Mouse (Mus musculus) small intestine, adult 2 months (tissue): ENCODE measurements around the gene I830077J02Rik. TPM values are rescaled to one million over a fixed set of nuclear protein-coding genes. Genes with fewer than 3 reads are reported as not detected.

Experiments used
- H3K27ac ChIP-seq: fragments of 200-500 bp; 2 replicates; pipeline ENCODE4 v1.5.1; 2012; ENCODE audit warnings: low read depth, low read length, control low read depth, inconsistent platforms; ENCODE audit not compliant: insufficient read depth
- H3K27me3 ChIP-seq: fragments of 200-500 bp; 2 replicates; pipeline ENCODE4 v1.6.1; 2012; ENCODE audit warnings: mild to moderate bottlenecking, moderate library complexity, low read length, inconsistent platforms; ENCODE audit not compliant: control insufficient read depth, insufficient read depth
- H3K36me3 ChIP-seq: fragments of 200-500 bp; 2 replicates; pipeline ENCODE4 v1.6.1; 2012; ENCODE audit warnings: mild to moderate bottlenecking, low read length, control low read depth, inconsistent platforms; ENCODE audit not compliant: control insufficient read depth, insufficient read depth
- H3K4me1 ChIP-seq: fragments of 200-500 bp; 2 replicates; pipeline ENCODE4 v1.6.1; 2012; ENCODE audit warnings: low read length, inconsistent platforms, mixed read lengths; ENCODE audit not compliant: control insufficient read depth, insufficient read depth, insufficient read length
- H3K4me3 ChIP-seq: fragments of 200-500 bp; 2 replicates; pipeline ENCODE4 v1.5.1; 2012; ENCODE audit warnings: low read depth, mild to moderate bottlenecking, control low read depth, inconsistent platforms, low read length, moderate library complexity
- CTCF ChIP-seq: fragments of 200-500 bp; IDR thresholded peaks from 2 replicates; pipeline ENCODE4 v1.5.1; 2012; ENCODE audit warnings: low read depth, mild to moderate bottlenecking, control low read depth, inconsistent platforms, low read length, moderate library complexity, mixed read lengths; ENCODE audit not compliant: insufficient replicate concordance, insufficient read length; ENCODE audit errors: extremely low read depth
- POLR2A ChIP-seq: fragments of 200-500 bp; IDR thresholded peaks from 2 replicates; pipeline ENCODE4 v1.6.1; 2012; ENCODE audit warnings: low read depth, mild to moderate bottlenecking, control low read depth, inconsistent platforms, low read length, moderate library complexity
- WGBS: fragments of 180-500 bp; shearing (Covaris S2); methylation state at CpG from one replicate; pipeline ENCODE4 v1.1.7; 2018; 5-methylcytosine and 5-hydroxymethylcytosine counted together
- polyA plus RNA-seq: library from polyadenylated mRNA; depleted of rRNA; stranded (reverse); fragments of >200 nt; gene quantifications from 2 replicates; pipeline ENCODE4 v1.2.3, GENCODE M21; 2012

The I830077J02Rik gene
- polyA plus RNA-seq, 1 experiment = 1.8 TPM

DNA sequence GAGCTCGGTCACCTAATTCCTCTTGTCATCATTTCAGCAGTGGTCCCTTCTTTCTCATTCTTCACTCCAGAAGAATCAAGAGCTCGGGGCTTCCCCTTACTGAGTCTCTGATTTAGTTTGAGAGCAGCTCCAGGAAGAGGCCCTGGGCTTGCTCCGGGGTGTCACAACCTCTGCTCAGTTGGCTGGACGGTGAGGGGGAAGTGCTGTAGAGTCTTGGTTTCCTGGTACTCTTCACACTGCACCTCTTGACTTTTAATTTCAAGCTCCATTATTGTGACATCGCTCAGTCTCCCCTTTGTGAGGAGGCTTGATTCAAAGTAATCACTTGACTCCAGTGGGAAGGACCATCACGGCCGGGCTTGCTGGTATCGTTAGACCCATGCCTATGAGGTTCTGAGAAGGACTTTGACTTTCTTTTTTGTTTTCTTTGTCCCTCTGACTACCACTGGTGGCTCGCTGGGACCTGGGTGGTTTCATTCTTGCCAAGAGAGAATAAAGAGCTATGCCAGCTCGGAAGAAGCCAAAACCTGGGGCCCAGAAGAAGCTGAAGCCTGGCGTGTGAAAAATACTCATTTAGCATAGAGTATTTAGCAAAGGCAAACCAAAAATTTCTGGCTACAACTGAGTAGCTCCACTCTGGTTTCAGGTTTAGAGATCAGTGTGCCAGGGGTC lies 21.8 kb downstream of the I830077J02Rik start:
- TF ChIP-seq CTCF (no peak), POLR2A (no peak)
- no peak overlapping the region for H3K4me3 ChIP-seq
- no peaks in the 10 kb centered on the region for H3K4me1 ChIP-seq
- no peaks in the 10 kb centered on the region for H3K27me3 ChIP-seq
- no peak overlapping the region for H3K27ac ChIP-seq
- 69% methylated on average over 11 of the region's 11 CpGs for WGBS
- no peaks in the 10 kb centered on the region for H3K36me3 ChIP-seq

DNA sequence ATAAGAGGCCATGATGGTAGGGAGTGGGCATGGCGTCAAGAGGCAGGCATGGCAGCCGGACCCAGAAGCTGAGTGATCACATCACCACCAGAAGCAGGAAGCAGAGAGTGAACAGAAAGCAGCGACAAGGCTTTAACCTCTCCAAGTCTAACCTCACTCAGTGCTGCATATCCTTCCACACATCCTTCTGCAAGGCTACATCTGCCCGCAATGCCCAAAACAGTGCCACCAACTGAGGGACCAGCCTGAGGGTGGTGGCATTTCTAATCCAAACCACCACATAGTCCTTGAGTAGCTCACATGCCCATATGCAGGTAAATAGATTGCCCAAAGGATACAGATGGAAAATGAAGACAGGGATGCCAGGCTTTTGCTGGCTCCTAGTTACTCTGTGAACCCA lies 23.5 kb downstream of the I830077J02Rik start:
- Histone ChIP-seq H3K27ac (no peak overlapping the region), H3K4me3 (no peak overlapping the region), H3K4me1 (no peaks in the 10 kb centered on the region), H3K36me3 (no peaks in the 10 kb centered on the region), H3K27me3 (no peaks in the 10 kb centered on the region)
- WGBS = 89% methylated on average over 4 of the region's 4 CpGs
- no peak for TF ChIP-seq CTCF

DNA sequence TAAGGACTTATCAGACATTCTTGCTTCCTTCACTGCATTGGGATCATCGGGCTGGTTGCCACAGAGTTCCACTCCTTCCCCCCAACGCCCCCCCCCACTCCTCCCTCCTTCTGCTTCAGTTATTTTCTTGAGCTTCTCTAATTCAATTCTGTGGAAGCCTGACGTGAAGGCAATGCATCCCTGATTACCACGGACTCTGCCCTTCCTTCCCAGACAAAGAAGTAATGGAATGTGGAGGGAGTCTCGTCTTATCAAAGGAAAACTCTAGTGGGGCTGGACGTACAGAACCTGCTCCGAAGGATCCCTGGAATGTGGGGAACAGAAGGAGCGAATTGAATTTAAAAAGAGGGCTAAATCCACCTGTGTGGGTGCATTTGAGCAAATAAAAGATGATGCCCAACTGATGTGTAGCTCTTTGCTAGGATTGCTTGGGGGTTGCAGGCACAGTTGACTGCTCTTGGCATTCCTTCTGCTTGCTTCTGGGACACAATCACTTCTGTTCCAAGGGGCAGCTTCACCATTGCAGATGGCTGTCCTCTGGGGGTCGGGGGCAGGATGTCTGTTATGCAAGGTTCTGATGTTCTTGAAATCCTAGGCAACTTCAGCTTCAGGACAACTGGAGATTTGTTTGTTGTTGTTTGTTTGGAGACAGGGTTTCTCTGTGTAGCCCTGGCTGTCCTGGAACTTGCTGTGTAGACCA lies 24.4 kb downstream of the I830077J02Rik start:
- Histone ChIP-seq H3K27me3 (no peaks in the 10 kb centered on the region), H3K36me3 (no peaks in the 10 kb centered on the region), H3K4me1 (no peaks in the 10 kb centered on the region), H3K27ac (no peak overlapping the region), H3K4me3 (no peak overlapping the region)
- TF ChIP-seq POLR2A = no peak
- TF ChIP-seq CTCF = no peak
- 29% methylated on average over 9 of the region's 9 CpGs for WGBS

DNA sequence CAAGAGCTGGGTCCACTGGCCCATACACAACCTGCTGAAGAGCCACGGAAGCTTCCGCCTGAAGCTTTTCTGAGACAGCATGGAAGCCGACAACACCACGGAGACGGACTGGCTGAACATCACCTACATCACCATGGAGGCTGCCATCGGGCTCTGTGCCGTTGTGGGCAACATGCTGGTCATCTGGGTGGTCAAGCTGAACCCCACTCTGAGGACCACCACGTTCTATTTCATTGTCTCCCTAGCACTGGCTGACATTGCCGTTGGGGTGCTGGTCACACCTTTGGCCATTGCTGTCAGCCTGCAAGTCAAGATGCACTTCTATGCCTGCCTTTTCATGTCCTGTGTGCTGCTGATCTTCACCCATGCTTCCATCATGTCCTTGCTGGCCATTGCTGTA lies 27.7 kb downstream of the I830077J02Rik start:
- WGBS = 90% methylated on average over 9 of the region's 9 CpGs
- Histone ChIP-seq H3K4me1 (no peaks in the 10 kb centered on the region), H3K27me3 (no peaks in the 10 kb centered on the region), H3K4me3 (peak overlapping the region; percentile 37), H3K27ac (no peak overlapping the region), H3K36me3 (no peaks in the 10 kb centered on the region)
- no peak for TF ChIP-seq POLR2A
- TF ChIP-seq CTCF = no peak

DNA sequence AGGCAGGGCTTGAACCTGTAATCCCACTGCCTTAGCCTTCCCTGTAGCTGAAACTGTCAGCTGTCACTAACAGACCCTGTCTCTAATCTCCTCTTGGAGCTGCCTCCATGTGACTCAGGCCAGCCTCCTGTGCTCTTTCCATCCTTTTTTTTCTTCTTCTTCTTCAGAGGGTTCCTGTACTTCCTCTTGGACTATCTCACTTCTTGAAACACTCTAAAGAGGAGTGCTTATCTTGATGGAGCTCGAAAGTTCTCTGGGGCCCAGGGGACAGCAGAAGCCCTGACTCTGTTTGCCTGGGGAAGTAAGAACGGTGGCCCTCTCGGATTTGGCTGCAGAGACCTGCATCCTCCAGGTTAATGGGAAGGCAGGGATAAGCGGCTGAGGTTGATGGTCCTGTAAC lies 28.3 kb downstream of the I830077J02Rik start:
- H3K27ac ChIP-seq = no peak overlapping the region
- TF ChIP-seq POLR2A = no peak
- H3K4me3 ChIP-seq = peak overlapping the region; percentile 37; the same call in 1 of the 2 replicates
- H3K4me1 ChIP-seq = no peaks in the 10 kb centered on the region
- H3K27me3 ChIP-seq = no peaks in the 10 kb centered on the region
- H3K36me3 ChIP-seq = no peaks in the 10 kb centered on the region
- WGBS = 38% methylated on average over 4 of the region's 4 CpGs

DNA sequence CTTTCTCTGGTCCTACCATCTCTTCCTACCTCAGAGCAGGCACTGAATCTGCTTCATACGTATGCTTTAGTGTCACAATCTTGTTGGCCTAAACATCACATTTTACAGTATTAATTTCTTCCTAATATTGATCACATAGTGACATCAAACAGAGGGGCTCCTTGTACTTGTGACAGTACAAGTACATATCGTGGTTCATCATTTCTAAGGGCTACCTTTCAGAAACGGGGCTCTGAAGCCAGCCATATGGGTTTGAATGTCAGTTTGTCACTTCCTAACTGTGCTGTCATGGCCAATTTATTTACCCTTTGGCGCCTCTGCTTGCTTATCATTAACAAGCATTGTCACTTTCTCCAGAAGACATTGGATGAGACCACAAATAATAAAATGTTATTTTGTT lies 31.0 kb downstream of the I830077J02Rik start:
- H3K4me3 ChIP-seq = no peak overlapping the region
- 64% methylated on average over 4 of the region's 4 CpGs for WGBS
- no peak for TF ChIP-seq CTCF
- TF ChIP-seq POLR2A = no peak
- no peak overlapping the region for H3K27ac ChIP-seq
- no peaks in the 10 kb centered on the region for H3K36me3 ChIP-seq
- H3K4me1 ChIP-seq = no peaks in the 10 kb centered on the region
- H3K27me3 ChIP-seq = no peaks in the 10 kb centered on the region

DNA sequence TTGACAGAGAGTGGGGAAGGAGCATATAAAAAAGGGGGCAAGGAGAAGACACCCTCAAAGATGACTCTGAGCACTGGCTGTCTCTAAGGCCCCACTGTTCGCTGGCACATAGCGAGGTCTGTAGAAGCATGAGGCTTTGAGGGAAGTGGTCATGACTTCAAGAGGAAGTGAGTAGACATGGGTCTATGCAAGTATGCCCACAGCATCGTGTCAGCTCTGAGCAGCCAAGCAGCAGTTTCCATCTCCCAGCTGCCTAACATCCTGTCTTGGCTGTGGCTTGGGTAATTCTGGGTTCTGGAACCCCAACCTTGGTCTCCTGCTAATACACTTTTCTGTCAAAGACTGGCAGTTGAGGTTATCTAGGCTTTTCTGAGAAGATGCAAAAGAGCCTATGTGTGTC lies 31.7 kb downstream of the I830077J02Rik start:
- no peak for TF ChIP-seq CTCF
- TF ChIP-seq POLR2A = no peak
- H3K4me1 ChIP-seq = no peaks in the 10 kb centered on the region
- peak overlapping the region; percentile 45 for H3K27ac ChIP-seq
- H3K27me3 ChIP-seq = no peaks in the 10 kb centered on the region
- no peak overlapping the region for H3K4me3 ChIP-seq
- H3K36me3 ChIP-seq = no peaks in the 10 kb centered on the region
- WGBS = 76% methylated on average over 3 of the region's 3 CpGs
